Mouse (Mus musculus) lung, embryonic 16.5 days (tissue): ENCODE results near the gene Smg6. TPM values are rescaled to one million over a fixed set of nuclear protein-coding genes. Genes with fewer than 3 reads are reported as not detected.
A peak's percentile ranks its signal among the peaks of the same experiment; 100 is the strongest.

Experiments used
- ATAC-seq: fragments of 200-750 bp; cut with Nextera tagmentation; 2 replicates; pipeline ENCODE4 v1.8.0; 2017; ENCODE audit warnings: low read depth, mild to moderate bottlenecking, moderate library complexity
- H3K27ac ChIP-seq: fragments of 300-500 bp; sonication (generic); 2 replicates; pipeline ENCODE4 v1.5.1; 2014; ENCODE audit warnings: mild to moderate bottlenecking, control low read depth, low read length
- H3K27me3 ChIP-seq: fragments of 300-500 bp; sonication (generic); 2 replicates; pipeline ENCODE4 v1.6.1; 2014; ENCODE audit warnings: low read depth, low read length, mixed read lengths; ENCODE audit not compliant: control insufficient read depth, insufficient read depth
- H3K36me3 ChIP-seq: fragments of 300-500 bp; sonication (generic); 2 replicates; pipeline ENCODE4 v1.6.1; 2014; ENCODE audit warnings: low read length; ENCODE audit not compliant: control insufficient read depth, insufficient read depth
- H3K4me1 ChIP-seq: fragments of 300-500 bp; sonication (generic); replicated peaks from 2 replicates; pipeline ENCODE4 v1.6.1; 2014; ENCODE audit warnings: low read length, mixed read lengths; ENCODE audit not compliant: control insufficient read depth, insufficient read depth
- H3K4me2 ChIP-seq: fragments of 300-500 bp; sonication (generic); 2 replicates; pipeline ENCODE4 v1.6.1; 2014; ENCODE audit warnings: low read depth, low read length, control low read depth
- H3K4me3 ChIP-seq: fragments of 300-500 bp; sonication (generic); 2 replicates; pipeline ENCODE4 v1.5.1; 2014; ENCODE audit warnings: mild to moderate bottlenecking, low read length, control low read depth
- H3K9ac ChIP-seq: fragments of 300-500 bp; sonication (generic); 2 replicates; pipeline ENCODE4 v1.6.1; 2014; ENCODE audit warnings: low read length, control low read depth
- H3K9me3 ChIP-seq: fragments of 300-500 bp; sonication (generic); 2 replicates; pipeline ENCODE4 v1.6.1; 2016; ENCODE audit warnings: low read length; ENCODE audit not compliant: control insufficient read depth
- WGBS: fragments of 180-500 bp; shearing (Covaris S2); extraction: QIAGEN DNeasy Blood & Tissue Kit; methylation state at CpG from one replicate; pipeline ENCODE4 v1.1.7; 2014; 5-methylcytosine and 5-hydroxymethylcytosine counted together
- polyA plus RNA-seq: library from polyadenylated mRNA; unstranded; fragments of >200 nt; fragmentation: Nextera tagmentation; extraction: Ambion mirVana; gene quantifications from 2 replicates; pipeline ENCODE4 v1.2.1, GENCODE M21; 2015

Gene Smg6
- polyA plus RNA-seq, 1 experiment from 2014 or later: 17.0 TPM

DNA sequence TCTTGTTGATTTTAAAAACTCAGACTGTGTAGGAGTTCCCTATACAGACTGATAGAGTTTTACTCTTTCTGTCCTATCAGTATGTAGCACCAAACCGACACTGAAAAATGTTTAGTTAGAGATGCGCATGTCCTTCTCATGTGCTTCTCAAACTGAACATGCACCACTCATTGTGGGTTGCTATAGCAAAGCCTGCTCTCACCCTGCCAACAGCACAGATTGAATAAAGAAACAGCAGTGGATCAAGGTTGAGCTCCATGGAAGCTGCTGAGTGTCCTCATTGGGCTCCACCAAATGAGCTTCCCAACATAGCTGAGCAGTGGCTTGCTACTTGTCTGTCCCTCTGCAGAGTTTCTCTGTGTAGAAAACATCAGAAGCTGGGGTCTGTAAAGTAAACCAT lies 192.5 kb downstream of the Smg6 start:
- Histone ChIP-seq H3K9ac (no peak overlapping the region), H3K4me3 (no peak overlapping the region), H3K27ac (no peak overlapping the region), H3K4me2 (no peak overlapping the region), H3K9me3 (no peaks in the 10 kb centered on the region), H3K36me3 (no peaks in the 10 kb centered on the region), H3K27me3 (no peaks in the 10 kb centered on the region), H3K4me1 (peaks cover 20% of the 10 kb centered on the region)
- ATAC-seq: no peak
- 92% methylated on average over 2 of the region's 2 CpGs for WGBS

DNA sequence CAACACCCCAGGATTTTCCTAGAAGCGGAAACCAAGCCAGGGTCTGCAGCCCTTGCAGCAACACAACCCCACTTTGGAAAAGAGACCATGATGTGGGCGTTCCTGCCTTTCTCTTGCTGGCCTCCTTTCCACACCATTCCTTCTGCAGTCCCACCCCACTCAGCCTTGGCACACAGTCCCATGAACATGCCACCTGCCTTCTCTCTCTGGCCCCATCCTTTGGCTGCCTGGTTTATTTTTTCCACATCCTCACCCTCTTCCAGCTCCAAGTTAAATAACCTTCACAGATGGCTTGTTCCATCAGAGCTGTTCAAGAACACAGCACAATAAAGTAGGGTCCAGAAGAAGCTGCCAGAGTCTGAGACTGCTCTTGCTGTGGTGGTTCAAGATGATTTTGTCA lies 193.7 kb downstream of the Smg6 start:
- no peak for ATAC-seq
- no peak overlapping the region for H3K4me2 ChIP-seq
- no peaks in the 10 kb centered on the region for H3K9me3 ChIP-seq
- H3K4me3 ChIP-seq: no peak overlapping the region
- H3K36me3 ChIP-seq: no peaks in the 10 kb centered on the region
- H3K27me3 ChIP-seq: no peaks in the 10 kb centered on the region
- no peak overlapping the region for H3K27ac ChIP-seq
- no peak overlapping the region for H3K9ac ChIP-seq
- WGBS: 93% methylated on average over 2 of the region's 2 CpGs
- H3K4me1 ChIP-seq: peaks cover 20% of the 10 kb centered on the region

- no peak overlapping the region for H3K4me3 ChIP-seq
- H3K36me3 ChIP-seq: no peaks in the 10 kb centered on the region
- H3K27me3 ChIP-seq: no peaks in the 10 kb centered on the region
- H3K9ac ChIP-seq: no peak overlapping the region
- WGBS: 82% methylated on average over 3 of the region's 3 CpGs
- ATAC-seq: no peak
- H3K27ac ChIP-seq: no peak overlapping the region
- H3K4me2 ChIP-seq: no peak overlapping the region
- peaks cover 20% of the 10 kb centered on the region for H3K4me1 ChIP-seq
- H3K9me3 ChIP-seq: no peaks in the 10 kb centered on the region
These were observed 194.2 kb downstream of the Smg6 start for GRCm38 (mm10) chr11:75119841-75120240.

GRCm38 (mm10) chr11:75121348-75121747 lies 195.7 kb downstream of the Smg6 start:
- no peaks in the 10 kb centered on the region for H3K36me3 ChIP-seq
- H3K4me3 ChIP-seq: no peak overlapping the region
- H3K4me1 ChIP-seq: peaks cover 15% of the 10 kb centered on the region
- H3K4me2 ChIP-seq: no peak overlapping the region
- H3K9me3 ChIP-seq: no peaks in the 10 kb centered on the region
- H3K9ac ChIP-seq: no peak overlapping the region
- ATAC-seq: no peak
- no peaks in the 10 kb centered on the region for H3K27me3 ChIP-seq
- 63% methylated on average over 1 of the region's 1 CpGs for WGBS
- H3K27ac ChIP-seq: no peak overlapping the region

DNA sequence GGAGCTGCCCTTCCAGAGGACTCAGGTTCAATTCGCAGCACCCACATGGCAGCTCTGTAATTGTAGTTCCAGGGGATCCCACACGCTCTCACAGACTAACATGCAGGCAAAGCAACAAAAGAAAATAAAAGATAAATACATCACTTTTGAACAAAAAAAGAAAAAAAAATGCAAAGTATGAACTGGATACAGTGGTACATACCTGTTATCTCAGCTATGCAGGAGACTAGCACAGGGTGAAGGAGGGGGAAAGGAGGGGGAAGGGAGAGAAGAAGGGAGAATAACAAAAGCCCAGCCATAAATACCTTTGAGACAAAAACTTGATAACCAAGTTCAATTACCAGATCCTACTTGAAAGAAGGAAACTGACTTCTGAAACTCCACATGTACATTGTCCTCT lies 198.8 kb downstream of the Smg6 start:
- WGBS: 88% methylated on average over 2 of the region's 2 CpGs
- Histone ChIP-seq H3K9me3 (no peaks in the 10 kb centered on the region), H3K27me3 (no peaks in the 10 kb centered on the region), H3K36me3 (no peaks in the 10 kb centered on the region), H3K4me3 (no peak overlapping the region), H3K4me2 (no peak overlapping the region), H3K9ac (no peak overlapping the region), H3K27ac (no peak overlapping the region), H3K4me1 (0 out of 2 replicates have a peak, but pooled peaks cover 4% of the 10 kb centered on the region)
- no peak for ATAC-seq

GRCm38 (mm10) chr11:75126384-75126783 lies 200.8 kb downstream of the Smg6 start:
- Histone ChIP-seq H3K4me2 (no peak overlapping the region), H3K27me3 (no peaks in the 10 kb centered on the region), H3K4me1 (no peaks in the 10 kb centered on the region), H3K27ac (no peak overlapping the region), H3K36me3 (no peaks in the 10 kb centered on the region), H3K9ac (no peak overlapping the region), H3K4me3 (no peak overlapping the region), H3K9me3 (no peaks in the 10 kb centered on the region)
- 88% methylated on average over 3 of the region's 3 CpGs for WGBS
- ATAC-seq: no peak

- Histone ChIP-seq H3K36me3 (no peaks in the 10 kb centered on the region), H3K4me1 (peaks cover 15% of the 10 kb centered on the region), H3K4me3 (no peak overlapping the region), H3K9ac (no peak overlapping the region), H3K27ac (no peak overlapping the region), H3K27me3 (no peaks in the 10 kb centered on the region), H3K9me3 (no peaks in the 10 kb centered on the region), H3K4me2 (no peak overlapping the region)
- ATAC-seq: no peak
- 96% methylated on average over 6 of the region's 6 CpGs for WGBS
These were observed 203.9 kb downstream of the Smg6 start for GRCm38 (mm10) chr11:75129481-75129880.

DNA sequence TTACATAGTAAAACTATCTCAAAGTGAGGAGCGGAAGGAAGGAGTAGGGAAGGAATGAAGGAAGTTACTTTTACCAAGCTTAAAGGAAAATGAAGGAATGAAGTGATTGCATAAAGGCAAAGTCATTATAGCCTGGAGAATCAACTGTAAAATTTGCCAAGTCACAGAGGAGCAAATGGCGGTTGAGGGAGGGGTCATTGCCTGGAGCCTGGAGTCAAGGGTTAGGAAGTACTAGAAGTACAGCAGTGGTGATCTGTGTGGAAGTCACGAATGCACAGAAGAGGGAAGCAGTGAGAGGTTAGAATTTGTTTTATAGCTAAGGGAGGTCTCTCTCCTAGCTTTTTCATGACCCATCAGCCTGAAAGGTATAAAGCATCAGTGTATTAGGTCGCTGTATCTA lies 205.7 kb downstream of the Smg6 start:
- ATAC-seq: no peak
- Histone ChIP-seq H3K36me3 (no peaks in the 10 kb centered on the region), H3K4me2 (no peak overlapping the region), H3K9me3 (no peaks in the 10 kb centered on the region), H3K4me3 (no peak overlapping the region), H3K9ac (no peak overlapping the region), H3K27ac (no peak overlapping the region), H3K27me3 (no peaks in the 10 kb centered on the region), H3K4me1 (peaks cover 18% of the 10 kb centered on the region)
- WGBS: 79% methylated on average over 4 of the region's 4 CpGs

- WGBS: 65% methylated on average over 5 of the region's 5 CpGs
- Histone ChIP-seq H3K36me3 (no peaks in the 10 kb centered on the region), H3K27ac (no peak overlapping the region), H3K27me3 (no peaks in the 10 kb centered on the region), H3K4me2 (no peak overlapping the region), H3K9me3 (no peaks in the 10 kb centered on the region), H3K4me3 (no peak overlapping the region), H3K9ac (no peak overlapping the region), H3K4me1 (peaks cover 19% of the 10 kb centered on the region)
- no peak for ATAC-seq
These were observed 206.7 kb downstream of the Smg6 start for GRCm38 (mm10) chr11:75132278-75132677.

GRCm38 (mm10) chr11:75133391-75133790 lies 207.8 kb downstream of the Smg6 start:
- no peaks in the 10 kb centered on the region for H3K27me3 ChIP-seq
- ATAC-seq: no peak

More at GRCm38 (mm10) chr11:75133391-75133790, 207.8 kb downstream of the Smg6 start:
- Histone ChIP-seq H3K27ac (peak overlapping the region; percentile 67), H3K9me3 (no peaks in the 10 kb centered on the region), H3K4me3 (no peak overlapping the region), H3K9ac (peak overlapping the region; percentile 21; the same call in 1 of the 2 replicates), H3K4me1 (peaks cover 24% of the 10 kb centered on the region), H3K36me3 (no peaks in the 10 kb centered on the region), H3K4me2 (no peak overlapping the region)
- WGBS: 83% methylated on average over 5 of the region's 5 CpGs
